Mouse (Mus musculus): ENCODE data around the gene Klf1.

GRCm38 (mm10) chr8:84949753-84950152 lies 48.0 kb downstream of the Klf1 start:
- TF ChIP-seq ZNF384 (IDR thresholded peaks at IDR 0.05; ENCODE audit: low read depth, low read length) (no peak), MAFK (IDR thresholded peaks at IDR 0.05; ENCODE audit: insufficient read depth, low read depth, low read length) (no peak), CHD2 (IDR thresholded peaks at IDR 0.05; ENCODE audit: low read depth, low read length) (no peak), HCFC1 (IDR thresholded peaks at IDR 0.05; ENCODE audit: borderline replicate concordance, insufficient read depth, low read length) (no peak)

Data from ES-E14 (cell line).